29 mouse cellular contexts compared by ENCODE assay signal in genomic region chr4:63605968-63606367, GRCm38 (mm10). TPM values are rescaled to one million over a fixed set of nuclear protein-coding genes. Genes with fewer than 3 reads are reported as not detected.
DNase-seq lines count a peak whose midpoint lies in the region; ATAC-seq and TF ChIP-seq lines count a peak whose summit lies in the region.
"Had no signal": no experiment of that assay in that cellular context is flagged by ENCODE, and none has a peak within 500 bp of the region (broad histone marks: within the 10 kb centered on the region; RNA-seq: fewer than 3 reads in every experiment).

No protein-coding gene starts in this region.

- H3K27me3 ChIP-seq in heart, embryonic 13.5 days (replicated peaks): no peaks in the 10 kb centered on the region
- no peaks in the 10 kb centered on the region for H3K27me3 ChIP-seq in heart, postnatal 0 days (ENCODE audit: control insufficient read depth, insufficient read depth, low read length)
- no peaks in the 10 kb centered on the region for H3K27me3 ChIP-seq in heart, embryonic 11.5 days (ENCODE audit: control insufficient read depth, insufficient read depth, low read length)
- H3K27me3 ChIP-seq in neural tube, embryonic 15.5 days (replicated peaks): no peaks in the 10 kb centered on the region
- H3K27me3 ChIP-seq: embryonic facial prominence, embryonic 15.5 days; hindbrain, embryonic 13.5 days had no signal

- 63% methylated on average over 1 of the region's 1 CpGs for WGBS in heart, embryonic 13.5 days
- WGBS in heart, postnatal 0 days: 76% methylated on average over 1 of the region's 1 CpGs
- 80% methylated on average over 1 of the region's 1 CpGs for WGBS in heart, embryonic 11.5 days (ENCODE audit: insufficient replicate concordance)
- WGBS in neural tube, embryonic 15.5 days: 82% methylated on average over 1 of the region's 1 CpGs

- no peak for TF ChIP-seq CTCF in gastrocnemius, adult 2 months (IDR thresholded peaks at IDR 0.05)
- TF ChIP-seq CTCF in heart, postnatal 0 days (IDR thresholded peaks at IDR 0.05; ENCODE audit: low read depth): no peak

- H3K4me2 ChIP-seq in heart, embryonic 13.5 days: no peak overlapping the region
- no peak overlapping the region for H3K4me2 ChIP-seq in heart, postnatal 0 days (ENCODE audit: low read depth, low read length)
- H3K4me2 ChIP-seq in heart, embryonic 11.5 days: no peak overlapping the region
- H3K4me2 ChIP-seq in neural tube, embryonic 15.5 days: no peak overlapping the region
- H3K4me2 ChIP-seq: embryonic facial prominence, embryonic 15.5 days; hindbrain, embryonic 13.5 days had no signal

- H3K27ac ChIP-seq in gastrocnemius, adult 2 months: peak overlapping the region; percentile 32; the same call in 1 of the 2 replicates
- H3K27ac ChIP-seq in heart, embryonic 13.5 days (replicated peaks): peak overlapping the region; percentile 73
- H3K27ac ChIP-seq in heart, postnatal 0 days (ENCODE audit: low read depth): no peak overlapping the region
- H3K27ac ChIP-seq in heart, embryonic 11.5 days (ENCODE audit: low read depth, low read length): no peak overlapping the region
- H3K27ac ChIP-seq in neural tube, embryonic 15.5 days (replicated peaks): no peak overlapping the region
- H3K27ac ChIP-seq: embryonic facial prominence, embryonic 15.5 days; forebrain, embryonic 10.5 days; hindbrain, embryonic 13.5 days; hindbrain, postnatal 0 days had no signal

- H3K4me1 ChIP-seq in heart, embryonic 13.5 days: peaks cover 11% of the 10 kb centered on the region
- H3K4me1 ChIP-seq in heart, postnatal 0 days (ENCODE audit: control insufficient read depth, insufficient read depth): peaks cover 10% of the 10 kb centered on the region
- H3K4me1 ChIP-seq in heart, embryonic 11.5 days (ENCODE audit: control insufficient read depth, insufficient read depth, low read length): no peaks in the 10 kb centered on the region
- H3K4me1 ChIP-seq in neural tube, embryonic 15.5 days: no peaks in the 10 kb centered on the region
- H3K4me1 ChIP-seq: embryonic facial prominence, embryonic 15.5 days; forebrain, embryonic 10.5 days; hindbrain, embryonic 13.5 days had no signal

- no peaks in the 10 kb centered on the region for H3K36me3 ChIP-seq in heart, embryonic 13.5 days
- no peaks in the 10 kb centered on the region for H3K36me3 ChIP-seq in heart, postnatal 0 days (replicated peaks; ENCODE audit: control insufficient read depth, insufficient read depth, low read length)
- H3K36me3 ChIP-seq in heart, embryonic 11.5 days (ENCODE audit: control insufficient read depth, insufficient read depth, low read length): no peaks in the 10 kb centered on the region
- no peaks in the 10 kb centered on the region for H3K36me3 ChIP-seq in neural tube, embryonic 15.5 days
- H3K36me3 ChIP-seq: embryonic facial prominence, embryonic 15.5 days; forebrain, embryonic 10.5 days; G1E; hindbrain, embryonic 13.5 days had no signal

- no peak overlapping the region for H3K4me3 ChIP-seq in gastrocnemius, adult 2 months
- no peak overlapping the region for H3K4me3 ChIP-seq in heart, embryonic 13.5 days
- no peak overlapping the region for H3K4me3 ChIP-seq in heart, postnatal 0 days (ENCODE audit: low read depth, low read length)
- H3K4me3 ChIP-seq in heart, embryonic 11.5 days (ENCODE audit: low read depth, low read length): no peak overlapping the region
- H3K4me3 ChIP-seq in neural tube, embryonic 15.5 days (replicated peaks): no peak overlapping the region
- H3K4me3 ChIP-seq: embryonic facial prominence, embryonic 15.5 days; erythroblast, embryonic 14.5 days; forebrain, embryonic 10.5 days; hindbrain, embryonic 13.5 days had no signal

- no peaks in the 10 kb centered on the region for H3K9me3 ChIP-seq in heart, embryonic 13.5 days
- H3K9me3 ChIP-seq in heart, postnatal 0 days (replicated peaks; ENCODE audit: control insufficient read depth, low read length): no peaks in the 10 kb centered on the region
- H3K9me3 ChIP-seq in heart, embryonic 11.5 days (replicated peaks; ENCODE audit: control insufficient read depth, low read length): no peaks in the 10 kb centered on the region
- H3K9me3 ChIP-seq in neural tube, embryonic 15.5 days (replicated peaks): no peaks in the 10 kb centered on the region
- H3K9me3 ChIP-seq: embryonic facial prominence, embryonic 15.5 days; forebrain, embryonic 10.5 days; hindbrain, embryonic 13.5 days had no signal

- TF ChIP-seq EP300 in heart, postnatal 0 days (IDR thresholded peaks at IDR 0.05; ENCODE audit: low read depth): 0 out of 2 replicates have a peak, but pooled peaks have one; percentile 4

- no peak overlapping the region for H3K9ac ChIP-seq in heart, embryonic 13.5 days
- no peak overlapping the region for H3K9ac ChIP-seq in heart, postnatal 0 days (replicated peaks; ENCODE audit: low read depth, low read length)
- no peak overlapping the region for H3K9ac ChIP-seq in heart, embryonic 11.5 days (ENCODE audit: low read depth, low read length)
- H3K9ac ChIP-seq in neural tube, embryonic 15.5 days (replicated peaks): no peak overlapping the region
- H3K9ac ChIP-seq: embryonic facial prominence, embryonic 15.5 days; hindbrain, embryonic 13.5 days had no signal

- no peak for DNase-seq in gastrocnemius, adult 2 months
- DNase-seq in gastrocnemius, postnatal 10 days: no peak
- no peak for DNase-seq in heart, adult 9 months (ENCODE audit: low spot score in 2 of 2)
- no peak for DNase-seq in heart, postnatal 0 days (ENCODE audit: low spot score)
- DNase-seq: adrenal gland, adult 8-10 months; B cell, adult 2 months; cerebellum, adult 11 months; cerebellum, adult 8-10 months; embryo, embryonic 11 days; gastrocnemius, postnatal 14 days; kidney, adult 8-10 months had no signal

- no peak for ATAC-seq in heart, embryonic 13.5 days (ENCODE audit: extremely low read depth, insufficient number of reproducible peaks, low FRiP score, low TSS enrichment)
- no peak for ATAC-seq in heart, postnatal 0 days (ENCODE audit: insufficient read depth, low read depth)
- ATAC-seq in heart, embryonic 11.5 days (replicated peaks; ENCODE audit: insufficient number of reproducible peaks, low FRiP score, low TSS enrichment): no peak
- no peak for ATAC-seq in neural tube, embryonic 15.5 days (ENCODE audit: low FRiP score)
- ATAC-seq: CD4-positive, CD25-positive, alpha-beta regulatory T cell, adult 4 months; forebrain, embryonic 14.5 days; hindbrain, postnatal 0 days had no signal

- intact Hi-C loops in gastrocnemius, adult 2 months (cut with DNase I): no loop called here

RNA-seq across cellular contexts. Expression of gene Gm11213, which starts 0.9 kb away (rescaled TPM):
- total RNA-seq in gastrocnemius, adult 2 months (2021): not detected
- total RNA-seq in gastrocnemius, postnatal 10 days (2021): not detected
- polyA plus RNA-seq in heart, embryonic 13.5 days (2015; fragmentation: Nextera tagmentation; extraction: Ambion mirVana): not detected in 2 replicates
- not detected in 2 replicates for total RNA-seq in heart, postnatal 0 days (2014; rRNA removed; ENCODE audit: low replicate concordance)
- not detected in 2 replicates for polyA plus RNA-seq in heart, postnatal 0 days (2015; fragmentation: Nextera tagmentation; extraction: Ambion mirVana)
- not detected in 2 replicates for polyA plus RNA-seq in heart, embryonic 11.5 days (2014; fragmentation: Nextera tagmentation; extraction: Ambion mirVana)
- polyA plus RNA-seq in neural tube, embryonic 15.5 days (2015; fragmentation: Nextera tagmentation; extraction: Ambion mirVana): not detected in 2 replicates
- total RNA-seq: adrenal gland, adult 8-10 months; adrenal gland, postnatal 4 days; common myeloid progenitor, adult 5-6 weeks; G1E; gastrocnemius, postnatal 14 days; hematopoietic stem cell, adult 5-6 weeks; hindbrain, postnatal 0 days had no signal
- polyA plus RNA-seq: brain, embryonic 14.5 days; CD4-positive, CD25-positive, alpha-beta regulatory T cell, adult 4 months; embryonic facial prominence, embryonic 11.5 days; embryonic facial prominence, embryonic 15.5 days; erythroblast, embryonic 14.5 days; forebrain, embryonic 10.5 days; forebrain, embryonic 14.5 days; G1E; gonadal fat pad, adult 2 months; hindbrain, embryonic 13.5 days; hindbrain, postnatal 0 days; intestine, embryonic 14.5 days had no signal

RNA-seq across cellular contexts. Expression of gene Tex48, which starts 16.3 kb away (rescaled TPM):
- not detected for total RNA-seq in gastrocnemius, adult 2 months (2021)
- not detected for total RNA-seq in gastrocnemius, postnatal 10 days (2021)
- not detected in 2 replicates for polyA plus RNA-seq in heart, embryonic 13.5 days (2015; fragmentation: Nextera tagmentation; extraction: Ambion mirVana)
- total RNA-seq in heart, postnatal 0 days (2014; rRNA removed; ENCODE audit: low replicate concordance): not detected in 2 replicates
- not detected in 2 replicates for polyA plus RNA-seq in heart, postnatal 0 days (2015; fragmentation: Nextera tagmentation; extraction: Ambion mirVana)
- not detected in 2 replicates for polyA plus RNA-seq in heart, embryonic 11.5 days (2014; fragmentation: Nextera tagmentation; extraction: Ambion mirVana)
- not detected in 2 replicates for polyA plus RNA-seq in neural tube, embryonic 15.5 days (2015; fragmentation: Nextera tagmentation; extraction: Ambion mirVana)
- total RNA-seq: adrenal gland, adult 8-10 months; adrenal gland, postnatal 4 days; common myeloid progenitor, adult 5-6 weeks; G1E; gastrocnemius, postnatal 14 days; hematopoietic stem cell, adult 5-6 weeks; hindbrain, postnatal 0 days had no signal
- polyA plus RNA-seq: brain, embryonic 14.5 days; CD4-positive, CD25-positive, alpha-beta regulatory T cell, adult 4 months; embryonic facial prominence, embryonic 11.5 days; embryonic facial prominence, embryonic 15.5 days; erythroblast, embryonic 14.5 days; forebrain, embryonic 10.5 days; forebrain, embryonic 14.5 days; G1E; hindbrain, embryonic 13.5 days; hindbrain, postnatal 0 days; intestine, embryonic 14.5 days had no signal

RNA-seq across cellular contexts. Expression of gene Tmem268, which starts 47.4 kb away (rescaled TPM):
- total RNA-seq in gastrocnemius, adult 2 months (2021): 10 to 100 TPM; 13.3 to 14.7 TPM
- total RNA-seq in gastrocnemius, postnatal 10 days (2021): 1 to 10 TPM; 7.9 to 8.8 TPM
- 4.0 and 4.1 TPM in 2 replicates for polyA plus RNA-seq in heart, embryonic 13.5 days (2015; fragmentation: Nextera tagmentation; extraction: Ambion mirVana)
- total RNA-seq in heart, postnatal 0 days (2014; rRNA removed; ENCODE audit: low replicate concordance): 5.2 and 10.0 TPM in 2 replicates
- 4.6 and 4.7 TPM in 2 replicates for polyA plus RNA-seq in heart, postnatal 0 days (2015; fragmentation: Nextera tagmentation; extraction: Ambion mirVana)
- polyA plus RNA-seq in heart, embryonic 11.5 days (2014; fragmentation: Nextera tagmentation; extraction: Ambion mirVana): 5.5 and 5.8 TPM in 2 replicates
- 4.9 and 7.0 TPM in 2 replicates for polyA plus RNA-seq in neural tube, embryonic 15.5 days (2015; fragmentation: Nextera tagmentation; extraction: Ambion mirVana)

RNA-seq across cellular contexts. Expression of gene Gm11214, which starts 57.2 kb away (rescaled TPM):
- not detected for total RNA-seq in gastrocnemius, adult 2 months (2021)
- not detected for total RNA-seq in gastrocnemius, postnatal 10 days (2021)
- polyA plus RNA-seq in heart, embryonic 13.5 days (2015; fragmentation: Nextera tagmentation; extraction: Ambion mirVana): not detected in 2 replicates
- not detected in 2 replicates for total RNA-seq in heart, postnatal 0 days (2014; rRNA removed; ENCODE audit: low replicate concordance)
- not detected in 2 replicates for polyA plus RNA-seq in heart, postnatal 0 days (2015; fragmentation: Nextera tagmentation; extraction: Ambion mirVana)
- not detected in 2 replicates for polyA plus RNA-seq in heart, embryonic 11.5 days (2014; fragmentation: Nextera tagmentation; extraction: Ambion mirVana)
- not detected in 2 replicates for polyA plus RNA-seq in neural tube, embryonic 15.5 days (2015; fragmentation: Nextera tagmentation; extraction: Ambion mirVana)
- total RNA-seq: adrenal gland, adult 8-10 months; adrenal gland, postnatal 4 days; common myeloid progenitor, adult 5-6 weeks; G1E; gastrocnemius, postnatal 14 days; hematopoietic stem cell, adult 5-6 weeks; hindbrain, postnatal 0 days had no signal
- polyA plus RNA-seq: brain, embryonic 14.5 days; embryonic facial prominence, embryonic 11.5 days; embryonic facial prominence, embryonic 15.5 days; erythroblast, embryonic 14.5 days; forebrain, embryonic 10.5 days; forebrain, embryonic 14.5 days; G1E; gonadal fat pad, adult 2 months; hindbrain, embryonic 13.5 days; hindbrain, postnatal 0 days; intestine, embryonic 14.5 days had no signal

Comparison
In these comparisons a context has a peak if more than half of its experiments do, and no peak if none do; other contexts are left out.
1. H3K27ac ChIP-seq: peak in gastrocnemius, adult 2 months (single experiment) and heart, embryonic 13.5 days (single experiment); none in heart, postnatal 0 days (single experiment), heart, embryonic 11.5 days (single experiment) and neural tube, embryonic 15.5 days (single experiment).